Mouse (Mus musculus): Measurements from ENCODE around the gene Krba1.

DNA sequence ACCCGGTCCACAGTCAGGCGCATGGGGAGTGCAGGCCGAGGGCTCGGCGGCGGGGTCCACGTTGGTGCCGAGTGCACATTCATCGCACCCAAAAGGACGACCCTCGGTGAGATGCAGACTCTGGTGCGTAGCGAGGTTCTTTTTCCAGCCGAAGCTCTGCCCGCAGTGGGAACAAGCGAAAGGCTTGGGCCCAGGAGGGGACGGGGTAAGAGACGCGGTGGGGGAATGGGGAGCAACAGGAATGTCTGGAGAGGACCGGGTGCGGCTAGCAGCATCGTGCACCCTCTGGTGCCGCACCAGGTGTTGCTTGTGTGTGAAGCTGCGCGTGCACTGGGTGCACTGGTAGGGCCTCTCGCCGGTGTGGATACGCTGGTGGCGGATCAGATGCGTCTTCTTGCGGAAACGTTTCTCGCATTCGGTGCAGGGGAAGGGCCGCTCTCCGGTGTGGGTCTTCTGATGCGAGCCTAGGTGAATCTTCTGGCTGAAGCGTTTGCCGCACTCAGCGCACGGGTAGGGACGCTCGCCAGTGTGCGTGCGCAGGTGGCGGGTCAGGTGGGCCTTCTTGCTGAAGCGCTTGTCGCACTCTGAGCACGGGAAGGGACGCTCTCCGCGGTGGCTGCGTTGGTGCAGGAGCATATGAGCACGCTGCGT, 43.2 kb downstream of the Krba1 start:
- TF ChIP-seq CTCF (IDR thresholded peaks at IDR 0.05) (no peak), POLR2A (IDR thresholded peaks at IDR 0.05; ENCODE audit: insufficient read depth, low read depth, low read length) (no peak)
